Mouse (Mus musculus) mouse embryonic stem cell (cell line): ENCODE results near the gene Dok1.

Experiments used
- in situ Hi-C, 2 experiments: fragments of 300-500 bp; cut with MboI; formaldehyde crosslinking; loops; 1 replicate in 1 of 2; 3 replicates in 1 of 2; pipeline ENCODE4 v1.14.3; 2019 to 2020; ENCODE audit warnings: low sequenced_read_pairs in 2 of 2, low pct_unique_long_range_greater_than_20kb in 1 of 2, mixed read lengths in 1 of 2; ENCODE audit not compliant: unreplicated experiment in 1 of 2

Gene Dok1

GRCm38 (mm10) chr6:83054074-83054851 is 21.0 kb upstream of the Dok1 start, which contains the start of gene Aup1:
Gene Aup1 (plus strand): TSS chr6:83054521.
- in situ Hi-C loops: no loop called here

- in situ Hi-C loops: no loop called here
Observed at GRCm38 (mm10) chr6:83053136-83053960, 20.1 kb upstream of the Dok1 start.

- in situ Hi-C loops: no loop called here
Observed at GRCm38 (mm10) chr6:83049367-83049766, 16.1 kb upstream of the Dok1 start.

- in situ Hi-C loops: no loop called here
Observed at GRCm38 (mm10) chr6:83044742-83045141, 11.5 kb upstream of the Dok1 start.

GRCm38 (mm10) chr6:83043993-83044392 is 10.7 kb upstream of the Dok1 start:
- in situ Hi-C loops: no loop called here

GRCm38 (mm10) chr6:83043561-83043960 is 10.3 kb upstream of the Dok1 start:
- in situ Hi-C loops: no loop called here

- in situ Hi-C loops: no loop called here
Observed at GRCm38 (mm10) chr6:83040601-83041000, 7.3 kb upstream of the Dok1 start.

- in situ Hi-C loops: no loop called here
Observed at GRCm38 (mm10) chr6:83038496-83039012, 5.3 kb upstream of the Dok1 start.

- in situ Hi-C loops: no loop called here
Observed at GRCm38 (mm10) chr6:83037188-83037587, 3.9 kb upstream of the Dok1 start.

GRCm38 (mm10) chr6:83034463-83035055 is 1.3 kb upstream of the Dok1 start:
- in situ Hi-C loops: no loop called here

- in situ Hi-C loops: no loop called here
Observed at GRCm38 (mm10) chr6:83032769-83033191, 491 bp downstream of the Dok1 start.

- in situ Hi-C loops: no loop called here
Observed at GRCm38 (mm10) chr6:83031921-83032590, 1.2 kb downstream of the Dok1 start.

GRCm38 (mm10) chr6:83031111-83031510 is 2.2 kb downstream of the Dok1 start:
- in situ Hi-C loops: no loop called here

GRCm38 (mm10) chr6:83029777-83030176 is 3.5 kb downstream of the Dok1 start:
- in situ Hi-C loops: no loop called here

GRCm38 (mm10) chr6:83027706-83028105 is 5.6 kb downstream of the Dok1 start:
- in situ Hi-C loops: no loop called here

- in situ Hi-C loops: no loop called here
Observed at GRCm38 (mm10) chr6:83027293-83027692, 6.0 kb downstream of the Dok1 start.

GRCm38 (mm10) chr6:83025221-83025620 is 8.1 kb downstream of the Dok1 start:
- in situ Hi-C loops: no loop called here

- in situ Hi-C loops: no loop called here
Observed at GRCm38 (mm10) chr6:83024421-83024820, 8.8 kb downstream of the Dok1 start.

- in situ Hi-C loops: no loop called here
Observed at GRCm38 (mm10) chr6:83023786-83024185, 9.5 kb downstream of the Dok1 start.
